In genomic region chr7:69949647-69950121, GRCm38 (mm10) we compare ENCODE assay signal across 10 mouse cellular contexts.
DNase-seq lines count a peak whose midpoint lies in the region; ATAC-seq lines count a peak whose summit lies in the region.
"Had no signal": no experiment of that assay in that cellular context is flagged by ENCODE, and none has a peak within 500 bp of the region (broad histone marks: within the 10 kb centered on the region; RNA-seq: fewer than 3 reads in every experiment).

No protein-coding gene starts in this region.

- H3K4me2 ChIP-seq in limb, embryonic 11.5 days (ENCODE audit: low read depth, severe bottlenecking): 0 out of 2 replicates have a peak overlapping the region, but pooled peaks have one; percentile 17
- peak overlapping the region; percentile 31 for H3K4me2 ChIP-seq in forebrain, embryonic 12.5 days

- peak; percentile 22 for DNase-seq in limb, embryonic 11.5 days (ENCODE audit: low spot score)
- DNase-seq in limb, embryonic 10.5 days (ENCODE audit: low spot score): no peak
- DNase-seq in kidney, postnatal 36 days: peak; percentile 25 to 26
- DNase-seq in skeletal muscle tissue, adult 2 months (ENCODE audit: low read depth, low spot score): peak; percentile 18
- no peak for DNase-seq in heart, adult 9 months (ENCODE audit: low spot score in 2 of 2)
- no peak for DNase-seq in spleen, postnatal 10 days (ENCODE audit: low spot score in 2 of 2)
- DNase-seq in lung, postnatal 36 days: no peak
- DNase-seq: heart, postnatal 36 days; lung, adult 18-20 months had no signal

- WGBS in limb, embryonic 11.5 days: 41% methylated on average over 10 of the region's 10 CpGs
- WGBS in limb, embryonic 10.5 days: 58% methylated on average over 10 of the region's 10 CpGs
- WGBS in forebrain, embryonic 12.5 days: 11% methylated on average over 10 of the region's 10 CpGs

- H3K4me1 ChIP-seq in limb, embryonic 11.5 days (ENCODE audit: control insufficient read depth, insufficient read depth, low read length): peaks cover 7% of the 10 kb centered on the region
- peaks cover 15% of the 10 kb centered on the region for H3K4me1 ChIP-seq in limb, embryonic 10.5 days
- peaks cover 17% of the 10 kb centered on the region for H3K4me1 ChIP-seq in forebrain, embryonic 12.5 days

- no peaks in the 10 kb centered on the region for H3K27me3 ChIP-seq in limb, embryonic 11.5 days (ENCODE audit: control insufficient read depth, insufficient read depth, low read length)
- H3K27me3 ChIP-seq in limb, embryonic 10.5 days (ENCODE audit: low read depth, poor library complexity, severe bottlenecking): 0 out of 2 replicates have a peak, but pooled peaks cover 3% of the 10 kb centered on the region
- peaks cover 55% of the 10 kb centered on the region for H3K27me3 ChIP-seq in forebrain, embryonic 12.5 days

- ATAC-seq in limb, embryonic 11.5 days (ENCODE audit: insufficient number of reproducible peaks, low FRiP score, low TSS enrichment, low read depth): no peak
- ATAC-seq in forebrain, embryonic 12.5 days (ENCODE audit: low FRiP score): peak; percentile 61

- H3K9me3 ChIP-seq in limb, embryonic 11.5 days (ENCODE audit: control insufficient read depth, low read length): no peaks in the 10 kb centered on the region
- H3K9me3 ChIP-seq in limb, embryonic 10.5 days (replicated peaks): no peaks in the 10 kb centered on the region
- no peaks in the 10 kb centered on the region for H3K9me3 ChIP-seq in forebrain, embryonic 12.5 days

- no peak overlapping the region for H3K4me3 ChIP-seq in limb, embryonic 11.5 days (ENCODE audit: low read depth, low read length)
- no peak overlapping the region for H3K4me3 ChIP-seq in limb, embryonic 10.5 days
- H3K4me3 ChIP-seq in forebrain, embryonic 12.5 days (replicated peaks): no peak overlapping the region

- H3K36me3 ChIP-seq in limb, embryonic 11.5 days (ENCODE audit: control insufficient read depth, insufficient read depth, low read length): no peaks in the 10 kb centered on the region
- no peaks in the 10 kb centered on the region for H3K36me3 ChIP-seq in limb, embryonic 10.5 days
- no peaks in the 10 kb centered on the region for H3K36me3 ChIP-seq in forebrain, embryonic 12.5 days (replicated peaks)

- no peak overlapping the region for H3K27ac ChIP-seq in limb, embryonic 11.5 days (replicated peaks; ENCODE audit: low read depth, low read length)
- no peak overlapping the region for H3K27ac ChIP-seq in limb, embryonic 10.5 days
- peak overlapping the region; percentile 77 for H3K27ac ChIP-seq in forebrain, embryonic 12.5 days

- no peak overlapping the region for H3K9ac ChIP-seq in limb, embryonic 11.5 days (ENCODE audit: low read length)
- H3K9ac ChIP-seq in forebrain, embryonic 12.5 days: no peak overlapping the region

Comparison
In these comparisons a context has a peak if more than half of its experiments do, and no peak if none do; other contexts are left out.
1. DNase-seq: peak in limb, embryonic 11.5 days (single experiment), kidney, postnatal 36 days (2 of 2) and skeletal muscle tissue, adult 2 months (single experiment); none in limb, embryonic 10.5 days (single experiment), heart, adult 9 months (0 of 2), spleen, postnatal 10 days (0 of 2) and lung, postnatal 36 days (single experiment).